Mouse (Mus musculus): ENCODE measurements around the gene Vegfd. TPM values are rescaled to one million over a fixed set of nuclear protein-coding genes. Genes with fewer than 3 reads are reported as not detected.

The Vegfd gene
- 10 to 100 TPM; 38.5 to 52.0 TPM for total RNA-seq (2021)
- long read RNA-seq, experiment 1, transcript Vegfd-201 (7 exons, 2,049 nt), result major isoform, 9 of 44 reads
- long read RNA-seq, experiment 1, partial matches to known transcripts, result 33 of 44 reads
- long read RNA-seq, experiment 1, other reads (novel, unspliced or antisense), result 2 of 44 reads
- long read RNA-seq, experiment 2, partial matches to known transcripts, result 18 of 22 reads
- long read RNA-seq, experiment 2, other reads (novel, unspliced or antisense), result 1 of 22 reads

DNA sequence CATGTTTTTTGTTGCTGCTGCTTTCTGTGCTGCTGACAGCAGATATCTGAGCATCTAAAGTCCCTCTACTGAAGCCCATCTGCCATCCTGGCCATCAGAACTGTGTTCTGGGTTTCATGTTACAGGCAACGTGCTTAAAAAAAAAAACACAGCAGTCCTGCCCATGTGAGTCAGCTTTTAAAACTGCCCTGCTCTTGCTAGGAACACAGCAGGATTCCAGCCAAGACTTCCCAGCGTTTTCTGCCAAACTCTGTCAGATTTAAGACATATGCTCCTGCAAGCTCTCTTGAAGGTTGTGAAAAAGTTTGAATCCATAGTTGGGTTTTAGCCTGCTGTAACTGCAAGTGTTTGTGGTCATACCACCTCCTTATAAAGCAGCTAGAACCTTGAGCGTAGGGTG, at the start of gene Vegfd:
Gene Vegfd (plus strand): TSS at position 298 of the 400 bp plus-strand sequence.
- DNase-seq (ENCODE audit: low spot score in 2 of 2), result no peak

DNA sequence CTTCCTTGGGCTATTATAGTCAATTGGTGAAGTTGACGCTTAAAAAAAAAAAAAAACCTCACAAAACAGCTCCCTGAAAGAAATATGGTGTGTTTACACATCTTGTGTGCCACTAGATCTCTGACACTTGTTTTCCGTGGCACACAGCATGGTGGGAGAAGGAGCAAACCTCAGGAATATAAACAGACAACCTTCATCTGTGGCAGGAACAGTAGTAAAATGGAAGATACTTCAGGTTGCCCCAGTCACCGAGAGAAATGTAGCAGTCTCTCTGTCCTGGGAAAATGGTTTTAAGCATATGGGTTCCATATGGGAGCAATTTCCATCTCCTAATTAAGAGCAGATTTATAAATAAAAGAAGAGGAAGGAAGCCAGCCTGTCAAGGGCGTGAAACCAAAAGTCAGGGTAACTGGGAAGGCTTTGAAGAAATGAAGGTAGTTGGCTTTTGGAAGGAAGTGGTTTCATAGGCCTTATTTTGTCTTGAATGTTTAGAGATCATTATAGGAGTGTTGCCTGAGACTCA, 49.7 kb upstream of the Vegfd start:
- DNase-seq (ENCODE audit: low spot score in 2 of 2), result no peak

DNA sequence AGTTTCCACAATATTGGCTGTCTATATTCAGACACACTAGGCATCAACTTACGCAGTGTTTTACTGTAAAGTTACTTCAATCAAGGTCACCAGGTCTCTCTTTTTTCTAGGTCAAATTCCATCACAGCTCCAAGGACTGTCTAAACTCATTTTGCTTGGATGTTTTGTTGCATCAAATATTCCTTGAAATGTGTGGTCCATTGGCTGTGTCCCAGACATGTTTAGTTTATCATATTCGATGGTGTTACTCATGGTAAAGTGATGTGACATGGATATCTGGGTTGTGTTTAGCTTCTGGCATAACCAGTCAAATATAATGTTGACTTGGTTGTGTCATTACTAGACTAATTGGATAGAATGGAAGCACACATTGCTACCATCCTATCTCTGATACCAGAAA, 42.8 kb upstream of the Vegfd start:
- DNase-seq (ENCODE audit: low spot score in 2 of 2), result no peak

DNA sequence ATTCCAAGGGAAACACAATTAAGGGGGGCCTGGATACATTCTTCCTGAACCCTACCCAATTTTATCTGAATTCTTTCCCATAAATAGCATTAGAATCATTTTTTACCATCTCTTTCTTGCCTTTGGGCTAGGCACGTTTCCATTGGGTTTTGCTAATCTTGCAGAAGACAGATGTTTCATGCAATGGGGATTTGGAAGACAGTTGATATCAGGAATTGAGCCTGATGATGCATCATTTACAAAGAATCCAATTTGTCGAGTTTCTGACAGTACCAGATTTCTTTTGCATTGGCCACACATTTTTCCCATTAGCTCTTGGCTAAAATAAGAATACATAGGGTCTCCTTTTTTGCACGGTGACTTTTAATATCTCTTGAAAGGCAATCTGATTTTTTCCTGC, 42.4 kb upstream of the Vegfd start:
- DNase-seq (ENCODE audit: low spot score in 2 of 2), result no peak

DNA sequence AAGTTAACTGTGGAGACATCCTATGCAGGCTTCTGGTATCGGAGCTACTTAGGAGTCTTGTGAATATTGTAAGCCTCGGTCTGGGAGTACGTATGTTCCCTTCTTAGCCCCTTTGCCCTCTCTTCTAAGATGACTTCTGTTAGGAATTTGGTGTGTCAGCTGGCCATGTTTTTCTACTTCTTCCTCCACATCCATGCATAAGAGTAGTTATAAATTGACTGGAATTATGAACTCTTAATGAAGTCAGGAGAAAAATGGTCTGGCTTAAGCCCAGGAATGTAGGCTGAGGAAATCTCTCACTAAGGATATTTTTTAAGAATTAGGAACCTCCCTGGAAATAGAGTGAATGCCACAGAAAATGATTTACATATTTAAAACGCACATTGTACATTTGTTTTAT, 34.6 kb upstream of the Vegfd start:
- DNase-seq (ENCODE audit: low spot score in 2 of 2), result no peak

DNA sequence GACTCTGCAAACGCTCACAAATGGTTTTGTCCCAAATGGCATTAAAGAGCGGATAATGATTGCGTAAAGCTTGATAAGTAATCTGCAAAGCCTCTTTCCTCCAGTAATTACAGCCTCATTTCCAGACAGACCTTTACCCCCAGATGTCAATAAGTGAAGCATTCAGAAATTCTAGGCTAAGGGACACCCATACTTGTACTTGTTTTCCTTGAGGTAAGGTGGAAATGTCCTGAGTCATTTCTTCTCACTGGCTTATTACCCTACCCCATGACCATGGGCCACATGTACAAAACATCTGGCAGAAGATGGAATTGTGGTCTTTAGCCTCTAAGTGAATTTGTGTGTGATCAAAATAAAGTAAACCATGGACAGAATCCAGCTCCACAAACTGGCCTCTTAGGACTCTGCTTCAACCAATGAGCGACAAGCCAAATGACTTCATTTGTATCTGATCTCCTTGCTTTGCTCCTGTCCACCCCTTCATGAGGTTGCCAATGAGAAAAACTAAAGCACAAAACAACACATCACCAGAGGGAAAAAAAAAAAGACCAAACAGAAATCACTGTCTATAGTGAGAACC, 27.7 kb upstream of the Vegfd start:
- no peak for DNase-seq (ENCODE audit: low spot score in 2 of 2)

DNA sequence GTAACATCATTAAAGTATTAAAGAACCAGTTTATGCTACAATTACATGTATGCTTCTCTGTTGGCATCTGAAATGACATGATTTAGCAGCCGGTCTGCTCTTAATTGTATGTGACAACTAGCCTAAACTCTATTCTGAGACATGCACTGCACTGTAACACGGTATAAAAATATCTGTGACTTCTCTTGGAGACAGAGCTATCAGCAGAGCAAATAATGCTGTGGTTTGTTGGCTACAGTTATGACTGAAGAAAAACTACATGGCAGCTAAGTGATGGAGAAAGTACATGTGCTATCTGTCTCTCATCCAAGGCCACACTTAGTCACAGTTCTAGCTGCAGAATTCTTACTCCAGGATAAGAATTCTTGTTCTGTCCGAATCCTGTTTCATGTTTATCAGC, 24.2 kb upstream of the Vegfd start:
- DNase-seq (ENCODE audit: low spot score in 2 of 2), result no peak

DNA sequence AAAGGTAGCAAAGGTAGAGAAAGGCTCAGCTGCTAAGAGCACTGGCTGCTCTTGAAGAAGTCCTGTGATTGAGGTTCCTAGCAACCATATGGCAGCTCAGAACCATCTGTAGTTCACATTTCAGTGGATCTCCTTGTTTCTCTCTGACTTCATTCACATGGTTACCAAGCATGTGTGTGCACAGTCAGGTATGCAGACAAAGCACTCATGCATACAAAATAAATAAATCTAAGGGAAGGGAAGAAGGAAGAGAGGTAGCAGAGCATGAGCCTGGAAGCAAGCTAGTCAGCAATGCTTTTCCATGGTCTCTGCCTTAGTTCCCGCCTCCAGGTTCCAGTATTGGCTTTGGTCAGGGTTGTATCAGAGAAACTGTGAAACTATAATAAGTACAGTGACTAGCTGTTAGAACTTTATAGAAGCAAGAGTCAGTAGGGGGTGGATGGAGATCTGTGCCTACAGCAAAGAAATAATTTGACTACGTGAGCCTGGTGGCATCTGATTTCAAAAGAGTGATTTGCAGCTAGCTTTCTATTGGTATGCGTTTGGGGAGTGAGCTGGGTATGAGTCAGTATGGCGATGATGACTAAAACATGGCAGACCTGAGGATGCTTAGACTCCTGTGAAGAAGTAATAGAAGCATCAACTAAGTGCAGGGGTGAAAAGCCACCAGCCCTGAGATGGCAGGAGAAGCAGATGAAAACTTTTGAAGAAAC, 7.9 kb upstream of the Vegfd start:
- no peak for DNase-seq (ENCODE audit: low spot score in 2 of 2)

DNA sequence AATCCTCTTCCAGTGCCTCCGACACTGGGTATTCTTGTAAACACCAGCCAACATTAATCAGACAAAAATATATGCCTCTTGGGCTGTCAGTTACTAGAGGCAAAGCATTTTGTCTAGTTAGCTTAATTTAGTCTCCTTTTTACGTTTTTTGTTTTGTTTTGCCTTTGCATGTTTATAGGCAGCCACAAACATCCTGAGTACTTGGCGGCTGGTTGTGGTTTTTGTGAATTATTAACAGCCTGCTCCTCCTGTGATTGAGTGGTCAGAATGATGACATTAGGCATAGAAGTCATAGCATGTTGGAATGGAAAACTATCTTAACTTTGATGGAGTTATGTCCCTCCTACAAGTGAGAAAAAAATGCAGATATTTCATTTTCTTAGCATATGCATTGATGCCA, 2.6 kb upstream of the Vegfd start:
- DNase-seq (ENCODE audit: low spot score in 2 of 2), result no peak

DNA sequence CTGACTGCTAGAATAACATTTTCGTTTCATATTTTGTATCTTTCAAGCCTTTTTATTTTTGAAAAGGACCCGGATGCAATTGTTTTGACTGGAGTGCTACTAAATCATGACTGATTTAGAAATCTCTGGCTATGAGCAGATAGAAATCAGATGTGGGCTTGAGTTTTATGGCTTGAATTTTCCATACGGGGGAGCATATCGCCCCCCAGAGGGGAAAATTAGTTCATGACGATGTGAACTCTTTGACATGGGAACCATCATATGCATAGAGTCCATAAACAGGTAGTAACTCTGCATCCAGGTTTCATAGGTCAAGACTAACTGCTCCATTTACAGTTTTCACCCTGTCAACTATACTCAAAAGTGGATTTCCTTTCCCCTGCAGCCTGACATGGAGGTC, 1.4 kb downstream of the Vegfd start:
- DNase-seq (ENCODE audit: low spot score in 2 of 2), result no peak

DNA sequence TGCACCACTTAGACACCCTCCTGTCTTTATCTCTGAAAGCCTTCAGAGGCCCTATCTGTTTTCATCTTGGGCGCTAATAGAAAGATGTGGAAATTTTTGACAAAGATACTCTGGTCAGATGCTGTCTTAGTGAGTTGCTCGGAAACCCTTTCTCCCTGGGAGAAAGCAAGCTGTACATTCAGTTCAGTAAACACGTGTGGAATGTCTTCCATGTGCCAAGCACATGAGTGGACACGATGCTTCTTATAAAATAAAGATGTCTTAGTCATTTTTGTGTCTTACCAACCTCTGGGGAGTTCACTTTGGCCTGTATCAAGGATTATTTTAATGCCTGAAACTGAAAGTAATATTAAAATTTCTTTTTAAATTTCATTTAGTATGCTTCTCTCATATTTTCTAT, 6.5 kb downstream of the Vegfd start:
- DNase-seq (ENCODE audit: low spot score in 2 of 2), result no peak

DNA sequence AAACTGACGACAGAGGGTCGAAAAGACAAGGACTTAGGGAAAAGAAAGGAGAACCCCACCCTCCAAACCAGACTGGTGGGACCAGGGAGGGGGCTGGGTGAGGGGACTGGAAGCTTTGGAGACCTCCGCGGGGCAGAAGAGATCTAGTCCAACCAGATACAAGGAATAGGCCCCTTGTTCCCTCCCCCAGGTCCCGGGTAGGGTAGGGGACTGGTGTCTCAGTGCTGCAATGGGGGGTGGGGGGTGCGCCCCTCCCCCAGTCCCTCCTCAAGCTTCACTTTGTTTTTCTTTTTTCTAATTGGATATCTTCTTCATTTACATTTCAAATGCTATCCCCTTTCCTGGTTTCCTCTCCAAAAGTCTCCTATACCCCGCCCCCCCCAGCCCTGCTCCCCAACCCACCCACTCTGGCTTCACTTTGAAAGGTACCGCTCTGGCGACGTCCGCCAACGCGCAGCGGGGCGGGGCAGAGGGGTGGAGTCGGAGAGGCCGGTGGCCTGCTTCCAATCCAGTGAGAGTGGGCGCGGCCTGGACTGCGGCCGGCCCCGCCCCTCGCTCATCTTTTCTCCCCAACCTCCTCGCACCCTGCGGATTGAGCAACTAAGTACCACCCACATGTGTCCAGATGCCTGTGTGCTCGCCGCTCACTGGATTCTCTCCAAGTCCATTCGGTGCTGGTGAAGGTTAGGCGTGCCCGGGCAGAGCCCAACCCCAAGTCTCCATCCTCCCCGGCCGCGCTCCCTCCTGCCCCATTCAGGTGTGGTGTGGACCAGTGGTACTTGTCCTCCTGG, 8.6 kb downstream of the Vegfd start:
- DNase-seq (ENCODE audit: low spot score in 2 of 2), result peak; percentile 53 to 61

DNA sequence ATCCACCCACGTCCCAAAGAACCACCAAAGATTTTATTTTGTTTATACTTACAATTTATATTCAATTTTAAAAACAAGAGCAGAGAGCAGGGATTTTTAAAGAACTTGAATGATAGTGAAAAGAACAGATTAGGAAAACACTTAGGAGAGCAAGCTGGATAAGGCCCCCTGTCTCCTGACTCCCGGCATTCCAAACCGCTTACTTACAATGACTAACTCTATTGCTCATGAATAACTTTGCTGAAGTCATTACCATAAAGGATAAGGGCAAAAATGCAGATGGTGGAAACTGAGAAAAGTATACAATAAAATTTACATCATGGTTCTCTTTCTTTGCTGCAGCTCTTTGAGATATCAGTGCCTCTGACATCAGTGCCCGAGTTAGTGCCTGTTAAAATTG, 20.9 kb downstream of the Vegfd start:
- no peak for DNase-seq (ENCODE audit: low spot score in 2 of 2)

DNA sequence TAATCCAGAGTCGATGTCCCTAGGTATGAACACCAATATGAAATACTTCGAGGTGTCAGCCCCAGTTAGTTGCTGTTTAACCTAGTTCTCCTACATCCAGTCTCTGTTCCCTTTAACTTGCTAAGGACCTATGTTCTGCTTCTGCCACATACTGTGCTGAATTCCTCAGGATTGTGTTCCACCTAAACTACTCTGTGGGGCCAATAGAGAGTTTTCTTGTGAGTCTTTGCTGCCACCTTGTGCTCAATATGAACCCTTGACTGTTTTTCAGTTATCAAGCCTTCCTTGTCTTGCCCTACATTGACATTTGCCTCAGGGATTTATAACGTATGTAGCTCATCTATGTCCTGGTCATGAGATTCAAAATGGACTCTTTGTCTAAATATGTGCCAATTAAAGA, 25.3 kb downstream of the Vegfd start:
- DNase-seq (ENCODE audit: low spot score in 2 of 2), result no peak

DNA sequence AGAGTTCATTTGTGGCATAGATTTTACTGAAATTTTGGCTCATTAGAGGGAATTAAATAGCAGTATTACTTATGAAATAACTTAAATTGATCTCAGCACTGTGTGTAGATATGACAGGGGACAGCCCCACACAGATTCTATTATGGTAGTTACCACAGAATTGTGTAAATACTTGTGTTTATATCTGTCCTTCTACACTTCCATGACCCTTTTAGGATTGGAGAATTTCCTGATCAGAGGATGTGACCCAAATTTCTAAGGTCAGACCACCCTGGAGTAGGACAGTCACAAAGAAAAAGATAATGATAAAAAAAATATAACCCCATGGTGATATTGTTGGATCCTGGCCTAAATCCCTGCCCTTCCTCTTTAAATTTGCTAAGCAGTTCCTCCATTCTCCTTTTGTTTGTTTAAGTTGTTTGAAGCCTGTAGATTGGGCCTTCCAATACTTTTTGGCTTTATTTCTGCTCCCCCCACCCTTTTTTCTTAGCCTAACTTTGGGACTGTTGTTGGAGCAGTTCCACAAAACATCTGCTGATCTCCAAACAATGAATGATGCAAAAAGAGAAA, 32.0 kb downstream of the Vegfd start:
- no peak for DNase-seq (ENCODE audit: low spot score in 2 of 2)

DNA sequence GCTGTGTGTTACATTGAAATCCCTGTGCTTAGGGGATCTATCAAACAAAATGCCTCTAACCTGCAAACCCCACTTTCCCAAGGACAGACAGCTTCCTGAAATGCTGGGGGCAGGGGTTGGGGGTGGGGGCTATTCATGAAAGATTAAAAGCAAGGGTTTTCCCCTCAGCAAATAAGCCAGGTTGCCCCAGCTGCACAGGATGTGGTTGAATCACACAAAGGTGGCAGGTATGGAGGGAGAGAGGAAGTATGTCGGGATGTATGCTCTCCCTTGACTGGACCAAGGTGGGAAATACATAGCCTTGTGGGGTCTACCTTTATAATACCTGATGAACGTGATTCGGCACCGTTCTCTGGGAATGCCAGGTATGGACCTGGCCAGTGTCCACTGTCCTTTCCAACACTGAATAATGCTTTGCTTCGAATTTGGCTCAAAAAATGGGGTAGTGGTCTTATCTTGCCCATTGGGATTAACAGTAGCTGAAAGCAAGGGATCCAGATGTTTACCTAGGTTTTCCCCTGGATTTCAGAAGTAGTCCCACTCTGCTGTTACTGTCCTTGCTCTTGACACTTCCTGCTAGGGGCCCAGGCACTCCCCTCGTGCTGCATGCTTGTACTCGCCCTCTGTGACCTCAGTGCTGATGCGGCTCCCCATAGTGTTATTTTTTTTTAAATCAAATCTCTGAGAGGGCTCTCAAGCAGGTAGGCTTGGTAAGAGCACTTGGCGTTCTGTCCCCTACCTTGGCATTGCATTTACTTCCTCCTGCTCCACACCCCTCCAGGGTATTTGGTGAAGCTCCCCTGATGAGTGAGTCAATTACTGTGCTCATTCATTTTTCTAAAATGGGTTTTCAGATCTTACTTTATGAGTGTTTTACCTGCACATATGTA, 33.2 kb downstream of the Vegfd start:
- no peak for DNase-seq (ENCODE audit: low spot score in 2 of 2)

DNA sequence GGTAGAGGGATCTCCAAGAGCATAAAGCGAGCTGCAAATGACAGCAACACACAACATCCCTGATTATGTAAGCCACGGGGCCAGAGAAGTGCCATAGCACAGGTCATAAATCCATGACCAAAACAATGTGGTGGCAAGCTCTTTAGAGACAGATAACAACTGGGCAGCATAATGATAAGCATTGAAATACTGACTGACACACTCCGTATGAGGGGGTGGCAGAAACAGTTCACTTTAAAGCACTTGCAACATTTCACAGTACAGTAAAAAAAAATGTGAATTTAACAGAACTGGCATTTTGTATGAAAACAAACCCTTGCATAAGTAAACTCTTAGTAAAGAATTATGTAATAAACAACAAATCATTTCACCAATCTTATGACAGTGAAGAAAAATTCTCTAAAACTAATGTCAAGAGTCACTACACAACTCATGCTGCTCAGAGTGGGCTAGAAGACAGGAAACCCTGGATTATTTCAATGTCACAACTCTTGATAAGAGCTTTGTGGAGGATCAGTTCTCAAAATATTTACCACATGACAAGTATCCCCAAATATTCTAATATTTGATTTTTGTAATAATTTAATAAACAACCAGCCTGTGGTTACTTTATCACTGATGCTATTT, 35.2 kb downstream of the Vegfd start:
- DNase-seq (ENCODE audit: low spot score in 2 of 2), result no peak

DNA sequence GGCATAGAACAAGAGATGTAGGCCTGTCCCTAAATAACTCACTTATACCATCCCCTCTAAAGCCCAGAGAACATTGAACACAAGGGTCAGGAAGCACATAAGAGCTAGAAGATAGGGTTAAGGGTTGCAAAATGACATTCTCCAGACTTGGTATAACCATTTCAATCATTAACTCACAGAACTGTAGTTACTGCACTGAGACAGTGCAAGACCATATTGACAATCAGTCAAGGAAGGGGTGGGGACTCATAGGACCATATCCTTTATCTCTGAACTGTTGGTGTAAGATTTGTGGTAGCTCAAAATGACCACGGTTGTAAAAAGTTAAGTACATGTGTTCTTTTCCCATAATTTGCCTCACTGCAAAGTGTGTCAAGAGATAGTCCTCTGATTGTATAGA, 37.4 kb downstream of the Vegfd start:
- DNase-seq (ENCODE audit: low spot score in 2 of 2), result no peak

DNA sequence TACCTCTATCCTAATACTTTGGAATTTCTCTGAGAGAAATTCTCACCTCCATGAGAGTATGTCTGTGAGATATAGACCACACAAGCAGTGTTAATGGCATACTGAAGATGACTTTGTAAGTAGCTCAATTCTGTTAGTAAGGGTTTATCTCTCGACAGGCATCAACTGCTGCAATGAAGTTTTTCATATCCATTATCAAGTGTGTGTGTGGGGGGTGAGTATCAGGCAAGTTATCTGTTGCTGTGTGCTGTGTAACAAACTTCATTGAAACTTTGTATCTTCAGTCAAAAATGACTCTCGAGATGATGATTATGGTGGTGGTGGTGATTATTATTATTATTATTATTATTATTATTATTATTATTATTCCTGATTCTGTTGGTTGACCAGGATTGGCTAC, 43.6 kb downstream of the Vegfd start:
- no peak for DNase-seq (ENCODE audit: low spot score in 2 of 2)

DNA sequence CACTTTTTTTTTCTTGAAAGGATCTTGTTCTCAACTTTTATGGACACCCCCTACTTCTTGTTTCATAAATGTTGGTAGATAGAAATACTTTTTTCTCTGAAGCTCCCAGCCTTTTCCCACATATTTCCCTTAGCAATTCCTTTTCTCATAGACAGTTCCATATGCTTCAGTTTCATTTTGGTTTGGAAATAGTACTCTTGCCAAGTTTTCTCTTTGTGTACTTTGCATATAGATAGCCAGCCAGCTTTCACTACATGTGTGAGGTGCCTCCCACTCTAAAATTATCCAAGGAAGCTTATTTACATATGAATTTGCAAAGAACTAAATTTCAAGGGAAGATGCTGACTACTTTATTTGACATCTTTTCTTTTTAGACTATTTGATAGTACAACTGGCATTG, 44.8 kb downstream of the Vegfd start:
- DNase-seq (ENCODE audit: low spot score in 2 of 2), result no peak

All from adrenal gland, postnatal 4 days (tissue).